Mouse (Mus musculus): ENCODE results near the gene AL731706.2.

- TF ChIP-seq POLR2A (IDR thresholded peaks at IDR 0.05; ENCODE audit: insufficient read depth, low read depth, low read length) (no peak), CTCF (IDR thresholded peaks at IDR 0.05; ENCODE audit: insufficient read depth, low read depth, low read length) (no peak)
These were observed 28.9 kb upstream of the AL731706.2 start for GRCm38 (mm10) chr2:136914334-136914902.
